Mouse (Mus musculus) liver, embryonic 16.5 days (tissue): Measurements from ENCODE around the gene Asf1a. TPM values are rescaled to one million over a fixed set of nuclear protein-coding genes. Genes with fewer than 3 reads are reported as not detected.

ENCODE experiments used
- ATAC-seq: fragments of 200-750 bp; cut with Nextera tagmentation; 2 replicates; pipeline ENCODE4 v1.8.0; 2017; ENCODE audit warnings: low read depth, mild to moderate bottlenecking, moderate number of reproducible peaks, moderate library complexity
- H3K27ac ChIP-seq: fragments of 300-500 bp; sonication (generic); 2 replicates; pipeline ENCODE4 v1.5.1; 2014; ENCODE audit warnings: mild to moderate bottlenecking, low read length
- H3K27me3 ChIP-seq: fragments of 300-500 bp; sonication (generic); 2 replicates; pipeline ENCODE4 v1.6.1; 2014; ENCODE audit warnings: low read depth, low read length, mixed read lengths; ENCODE audit not compliant: control insufficient read depth, insufficient read depth
- H3K36me3 ChIP-seq: fragments of 300-500 bp; sonication (generic); 2 replicates; pipeline ENCODE4 v1.6.1; 2014; ENCODE audit warnings: mild to moderate bottlenecking; ENCODE audit not compliant: control insufficient read depth, insufficient read depth
- H3K4me1 ChIP-seq: fragments of 300-500 bp; sonication (generic); 2 replicates; pipeline ENCODE4 v1.6.1; 2014; ENCODE audit warnings: low read depth, low read length, mixed read lengths; ENCODE audit not compliant: control insufficient read depth
- H3K4me2 ChIP-seq: fragments of 300-500 bp; sonication (generic); 2 replicates; pipeline ENCODE4 v1.6.1; 2014; ENCODE audit warnings: low read depth, low read length, mixed read lengths
- H3K4me3 ChIP-seq: fragments of 300-500 bp; sonication (generic); 2 replicates; pipeline ENCODE4 v1.5.1; 2014; ENCODE audit warnings: low read depth, mild to moderate bottlenecking, low read length
- H3K9ac ChIP-seq: fragments of 300-500 bp; sonication (generic); 2 replicates; pipeline ENCODE4 v1.6.1; 2014; ENCODE audit warnings: low read depth, low read length
- H3K9me3 ChIP-seq: fragments of 300-500 bp; sonication (generic); replicated peaks from 2 replicates; pipeline ENCODE4 v1.6.1; 2016; ENCODE audit warnings: low read length; ENCODE audit not compliant: control insufficient read depth
- WGBS: fragments of 180-500 bp; shearing (Covaris S2); extraction: QIAGEN DNeasy Blood & Tissue Kit; methylation state at CpG from one replicate; pipeline ENCODE4 v1.1.7; 2014; ENCODE audit not compliant: insufficient replicate concordance; 5-methylcytosine and 5-hydroxymethylcytosine counted together
- polyA plus RNA-seq: library from polyadenylated mRNA; unstranded; fragments of >200 nt; fragmentation: Nextera tagmentation; extraction: Ambion mirVana; gene quantifications from 2 replicates; pipeline ENCODE4 v1.2.1, GENCODE M21; 2015

Gene Asf1a
- 55.4 and 62.2 TPM in 2 replicates for polyA plus RNA-seq

DNA sequence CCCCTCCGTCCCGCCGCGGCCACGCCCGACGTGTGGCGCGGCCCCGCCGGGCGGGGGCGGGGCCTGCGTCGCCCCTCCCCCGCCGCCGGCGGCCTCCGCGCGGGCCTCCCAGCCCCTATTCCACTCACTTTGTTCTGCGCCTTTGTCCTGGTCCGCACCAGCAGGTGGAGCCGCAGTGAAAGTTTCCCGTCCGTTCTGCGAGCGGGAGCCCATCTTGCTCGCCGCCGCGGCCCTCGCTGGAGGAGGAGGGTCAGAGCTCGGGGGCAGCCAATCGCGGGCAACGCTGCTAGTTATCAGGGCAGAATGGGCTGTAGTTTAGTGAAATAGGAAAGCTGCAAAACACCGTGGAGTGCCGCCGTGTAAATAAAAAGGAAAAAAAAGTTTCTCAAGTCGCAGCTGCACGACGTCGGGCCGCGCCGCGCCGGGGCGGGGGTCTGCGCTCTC, at the start of gene Asf1a:
Gene Asf1a, plus strand, starts transcription at position 81 of the 444 bp plus-strand sequence.
- peak; percentile 95 for ATAC-seq
- Histone ChIP-seq H3K9ac (peak within 1 kb of the TSS; percentile 96), H3K27me3 (no peaks in the 10 kb centered on the region), H3K4me3 (peak within 1 kb of the TSS; percentile 97), H3K27ac (peak within 1 kb of the TSS; percentile 98), H3K4me1 (peaks cover 17% of the 10 kb centered on the region), H3K4me2 (peak within 1 kb of the TSS; percentile 95), H3K9me3 (no peaks in the 10 kb centered on the region), H3K36me3 (peaks cover 6% of the 10 kb centered on the region)
- WGBS = under 1% methylated on average over 52 of the region's 52 CpGs

DNA sequence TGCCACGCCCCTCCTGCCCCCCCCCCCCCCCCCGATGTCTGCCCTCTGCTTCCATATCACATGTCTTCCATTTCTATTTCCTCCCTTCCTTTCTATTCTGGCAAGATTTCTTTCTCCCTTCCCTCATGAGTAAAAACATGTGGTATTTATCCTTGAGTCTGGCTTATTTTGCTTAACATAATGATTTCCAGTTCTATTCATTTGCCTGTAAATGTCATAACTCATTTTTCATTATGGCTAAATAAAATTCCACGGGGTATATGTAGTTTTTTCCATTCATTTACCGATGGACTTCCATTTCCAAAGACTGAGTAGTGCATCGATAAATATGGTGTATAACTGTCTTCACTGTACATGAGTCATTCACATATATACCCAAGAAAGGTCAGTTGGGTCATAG, 34.6 kb upstream of the Asf1a start:
- ATAC-seq = no peak
- WGBS = 77% methylated on average over 5 of the region's 5 CpGs
- H3K9me3 ChIP-seq = no peaks in the 10 kb centered on the region
- no peaks in the 10 kb centered on the region for H3K27me3 ChIP-seq
- H3K4me3 ChIP-seq = no peak overlapping the region
- H3K27ac ChIP-seq = no peak overlapping the region
- no peaks in the 10 kb centered on the region for H3K4me1 ChIP-seq
- no peak overlapping the region for H3K4me2 ChIP-seq
- H3K9ac ChIP-seq = no peak overlapping the region
- H3K36me3 ChIP-seq = no peaks in the 10 kb centered on the region

DNA sequence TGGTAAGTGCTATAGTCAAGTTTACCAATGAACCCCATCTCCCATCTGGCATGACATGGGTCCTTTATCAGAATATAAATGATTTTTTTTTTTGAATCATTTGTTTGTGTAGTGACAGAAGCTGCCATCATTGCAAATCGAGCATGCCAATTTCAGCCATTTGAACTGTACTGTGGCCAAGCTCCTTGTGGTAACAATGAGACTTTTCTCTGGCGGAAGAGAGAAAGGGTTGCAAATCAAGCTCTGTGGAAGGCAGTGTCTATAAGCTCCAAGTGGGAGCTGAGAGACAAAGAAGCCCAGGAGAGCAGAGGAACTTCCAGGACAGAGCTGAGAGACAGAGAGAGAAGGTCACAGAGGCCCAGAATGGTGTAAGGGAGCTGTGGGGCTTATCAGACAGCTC, 31.0 kb upstream of the Asf1a start:
- Histone ChIP-seq H3K4me2 (no peak overlapping the region), H3K27ac (no peak overlapping the region), H3K4me3 (no peak overlapping the region), H3K27me3 (no peaks in the 10 kb centered on the region), H3K4me1 (no peaks in the 10 kb centered on the region), H3K9me3 (no peaks in the 10 kb centered on the region), H3K36me3 (no peaks in the 10 kb centered on the region), H3K9ac (no peak overlapping the region)
- ATAC-seq = no peak
- 60% methylated on average over 2 of the region's 2 CpGs for WGBS

DNA sequence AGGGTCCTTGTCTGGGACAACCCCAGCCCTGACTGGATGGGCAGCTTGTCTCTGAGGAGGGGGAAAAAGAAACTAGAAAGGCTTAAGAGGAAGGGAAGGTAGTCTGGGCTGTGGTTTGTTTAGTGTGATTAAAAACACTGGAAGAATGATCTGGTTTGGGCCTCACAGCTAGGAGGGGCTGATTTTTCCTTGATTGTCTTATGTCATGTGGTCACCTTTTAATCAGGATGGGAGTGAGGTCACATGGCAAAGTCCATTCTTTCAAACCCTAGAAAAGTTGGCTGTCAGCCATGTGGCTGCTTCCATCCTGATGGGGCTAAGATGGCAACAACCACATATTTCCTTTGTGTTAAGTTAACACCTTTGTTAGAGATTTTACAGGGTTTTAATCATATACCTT, 28.0 kb upstream of the Asf1a start:
- Histone ChIP-seq H3K9ac (no peak overlapping the region), H3K4me3 (no peak overlapping the region), H3K9me3 (no peaks in the 10 kb centered on the region), H3K36me3 (no peaks in the 10 kb centered on the region), H3K27ac (no peak overlapping the region), H3K4me2 (no peak overlapping the region), H3K4me1 (no peaks in the 10 kb centered on the region), H3K27me3 (no peaks in the 10 kb centered on the region)
- ATAC-seq = no peak

DNA sequence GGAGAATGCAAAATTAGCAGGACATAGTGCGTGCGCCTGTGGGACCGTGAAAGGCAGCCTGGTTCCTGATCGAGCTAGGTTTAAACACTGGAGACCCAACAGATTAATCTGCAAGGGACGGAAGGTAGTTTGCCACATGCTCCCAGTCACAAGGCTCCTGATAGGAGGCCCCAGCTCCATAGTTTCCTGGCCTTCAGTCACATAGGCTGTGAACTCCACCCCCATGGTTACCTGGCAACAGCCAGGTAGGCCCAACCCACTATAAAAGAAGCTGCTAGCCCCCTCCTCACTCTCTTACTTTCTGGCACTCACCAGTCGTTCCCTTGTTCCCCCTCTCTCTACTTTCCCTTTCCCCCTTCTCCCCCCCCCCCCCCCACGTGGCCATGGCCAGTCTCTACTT, 16.4 kb upstream of the Asf1a start:
- ATAC-seq = no peak
- no peak overlapping the region for H3K9ac ChIP-seq
- H3K9me3 ChIP-seq = no peaks in the 10 kb centered on the region
- peak overlapping the region; percentile 62; the same call in 1 of the 2 replicates for H3K4me2 ChIP-seq
- H3K27me3 ChIP-seq = no peaks in the 10 kb centered on the region
- no peak overlapping the region for H3K27ac ChIP-seq
- 51% methylated on average over 7 of the region's 7 CpGs for WGBS
- H3K4me3 ChIP-seq = no peak overlapping the region; the same call in 1 of the 2 replicates
- no peaks in the 10 kb centered on the region for H3K36me3 ChIP-seq
- H3K4me1 ChIP-seq = no peaks in the 10 kb centered on the region

DNA sequence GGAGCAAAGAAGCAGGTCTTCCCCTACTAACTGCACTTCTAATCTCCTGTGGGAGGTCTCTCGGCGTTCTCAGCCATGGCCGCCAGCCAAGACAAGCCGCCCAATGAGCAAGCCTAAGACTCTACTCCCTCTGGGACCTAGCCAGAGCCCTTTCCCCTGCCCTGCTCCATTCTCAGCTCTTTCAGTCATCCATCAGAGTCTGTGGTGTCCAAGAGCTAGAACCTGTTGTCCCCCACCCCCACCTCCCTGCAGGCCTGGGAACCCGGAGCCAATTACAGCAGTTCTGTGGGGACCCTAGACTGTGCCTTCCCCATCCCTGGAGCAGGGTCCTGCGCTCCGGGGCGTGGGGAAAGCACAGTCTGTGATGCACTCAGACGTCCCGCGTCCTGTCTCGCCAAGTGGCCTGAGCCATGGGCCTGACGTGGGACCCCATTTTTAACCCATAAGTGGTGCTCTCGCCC, 15.9 kb upstream of the Asf1a start:
- ATAC-seq = no peak
- Histone ChIP-seq H3K9me3 (no peaks in the 10 kb centered on the region), H3K27ac (no peak overlapping the region), H3K36me3 (no peaks in the 10 kb centered on the region), H3K9ac (peak overlapping the region; percentile 31; the same call in 1 of the 2 replicates), H3K4me3 (peak overlapping the region; percentile 39), H3K4me1 (no peaks in the 10 kb centered on the region), H3K27me3 (no peaks in the 10 kb centered on the region), H3K4me2 (peak overlapping the region; percentile 62)
- 38% methylated on average over 14 of the region's 14 CpGs for WGBS

DNA sequence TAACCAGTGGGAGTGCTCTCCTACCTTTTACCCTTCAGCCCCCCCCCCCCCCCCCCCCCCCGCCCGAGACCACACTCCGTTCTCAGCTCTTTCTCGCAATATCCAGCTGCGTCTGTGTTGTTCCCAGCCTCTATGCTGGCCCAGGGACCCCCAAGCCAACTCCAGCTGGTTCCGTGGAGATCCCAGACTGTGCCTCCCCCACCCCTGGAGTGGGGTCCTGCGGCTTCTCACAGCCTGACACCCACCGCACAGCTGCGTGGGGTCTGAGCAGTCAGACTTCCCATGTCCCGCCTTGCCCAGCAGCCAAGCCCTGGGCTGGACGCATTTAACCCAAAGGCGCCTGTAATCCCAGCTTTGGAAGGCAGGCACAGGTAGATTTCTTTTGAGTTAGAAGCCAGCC, 15.5 kb upstream of the Asf1a start:
- H3K27me3 ChIP-seq = no peaks in the 10 kb centered on the region
- H3K4me2 ChIP-seq = peak overlapping the region; percentile 62
- WGBS = 47% methylated on average over 9 of the region's 12 CpGs
- H3K9ac ChIP-seq = no peak overlapping the region
- H3K27ac ChIP-seq = no peak overlapping the region
- no peaks in the 10 kb centered on the region for H3K4me1 ChIP-seq
- no peaks in the 10 kb centered on the region for H3K36me3 ChIP-seq
- no peaks in the 10 kb centered on the region for H3K9me3 ChIP-seq
- no peak for ATAC-seq
- peak overlapping the region; percentile 39 for H3K4me3 ChIP-seq

DNA sequence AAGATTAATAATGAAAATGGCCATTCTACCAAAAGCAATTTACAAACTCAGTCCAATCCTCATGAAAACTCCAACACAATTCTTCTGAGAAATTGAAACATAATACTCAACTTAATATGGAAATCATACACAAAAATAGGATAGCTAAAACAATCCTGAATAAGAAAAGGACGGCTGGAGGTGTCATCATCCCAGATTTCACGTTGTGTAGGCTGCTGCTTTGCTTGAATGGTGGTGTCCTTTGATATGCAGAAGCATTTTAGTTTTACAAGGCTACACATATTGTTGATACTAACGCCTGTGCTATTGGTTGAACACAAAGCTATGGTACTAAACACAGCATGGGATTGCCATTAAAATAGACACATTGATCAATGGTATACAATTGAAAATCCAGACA, 10.8 kb upstream of the Asf1a start:
- H3K9me3 ChIP-seq = no peaks in the 10 kb centered on the region
- no peaks in the 10 kb centered on the region for H3K27me3 ChIP-seq
- H3K4me1 ChIP-seq = no peaks in the 10 kb centered on the region
- no peak overlapping the region for H3K9ac ChIP-seq
- 74% methylated on average over 3 of the region's 3 CpGs for WGBS
- H3K36me3 ChIP-seq = no peaks in the 10 kb centered on the region
- no peak overlapping the region for H3K4me2 ChIP-seq
- ATAC-seq = no peak
- no peak overlapping the region for H3K27ac ChIP-seq
- H3K4me3 ChIP-seq = no peak overlapping the region

DNA sequence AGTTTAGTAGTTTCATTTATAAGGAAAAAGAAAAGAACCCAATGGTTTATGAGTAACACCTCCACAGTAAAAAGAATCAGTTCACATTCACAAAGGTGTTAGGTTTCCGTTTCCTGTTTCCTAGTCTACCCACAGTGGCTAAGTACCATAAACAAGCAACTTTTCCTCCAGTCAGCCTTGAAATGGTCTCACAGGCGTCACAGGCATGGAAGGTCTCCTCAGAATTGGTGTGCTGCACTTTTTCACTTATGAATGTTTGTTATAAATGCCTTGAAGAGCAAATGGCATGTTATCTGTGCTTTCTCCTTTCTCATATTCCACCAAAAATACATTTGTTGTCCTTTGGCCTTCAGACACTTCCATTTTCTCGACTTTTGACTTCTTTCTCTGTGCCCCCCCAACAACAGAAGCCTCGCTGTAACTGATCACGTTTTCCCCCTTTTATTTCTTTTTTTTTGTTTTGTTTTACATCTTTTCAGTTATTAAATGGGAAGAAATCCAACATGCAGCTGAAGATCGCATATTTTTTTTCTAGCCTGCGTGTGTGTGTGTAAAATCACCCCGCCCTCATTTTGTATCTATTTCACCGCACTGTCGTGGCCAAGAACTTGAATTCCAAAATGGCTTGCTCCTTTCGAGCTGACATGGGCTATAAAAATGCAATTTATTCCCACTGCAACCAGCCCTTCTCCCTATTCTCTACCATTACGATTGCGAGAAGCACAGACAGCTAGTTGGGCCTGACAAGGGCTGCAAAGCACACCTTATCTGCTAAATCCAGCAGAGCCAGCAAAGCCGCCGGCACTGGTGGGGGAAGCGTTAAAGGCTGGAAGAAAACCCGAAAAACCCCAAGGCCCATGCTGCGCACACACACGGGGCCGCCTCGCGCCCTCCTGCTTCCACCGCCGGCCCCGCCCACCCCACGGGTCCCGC, 547 bp upstream of the Asf1a start:
- Histone ChIP-seq H3K9me3 (no peaks in the 10 kb centered on the region), H3K4me1 (peaks cover 17% of the 10 kb centered on the region), H3K9ac (peak overlapping the region; percentile 72), H3K4me3 (peak overlapping the region; percentile 97), H3K4me2 (peak overlapping the region; percentile 95), H3K36me3 (peaks cover 4% of the 10 kb centered on the region; the same call in 1 of the 2 replicates), H3K27ac (peak overlapping the region; percentile 84), H3K27me3 (no peaks in the 10 kb centered on the region)
- 4% methylated on average over 24 of the region's 27 CpGs for WGBS
- ATAC-seq = no peak
